Mouse (Mus musculus): ENCODE data around the gene Adamts9.

Gene Adamts9

GRCm38 (mm10) chr6:92860285-92860912 lies 82.9 kb downstream of the Adamts9 start:
- in situ Hi-C loops (cut with MboI), result no loop called here

- in situ Hi-C loops (cut with MboI), result no loop called here
Measured at GRCm38 (mm10) chr6:92858721-92859510, 84.4 kb downstream of the Adamts9 start.

GRCm38 (mm10) chr6:92857761-92858160 lies 85.5 kb downstream of the Adamts9 start:
- in situ Hi-C loops (cut with MboI), result no loop called here

GRCm38 (mm10) chr6:92854873-92855272 lies 88.4 kb downstream of the Adamts9 start:
- in situ Hi-C loops (cut with MboI), result no loop called here

GRCm38 (mm10) chr6:92850250-92850649 lies 93.0 kb downstream of the Adamts9 start:
- in situ Hi-C loops (cut with MboI), result no loop called here

GRCm38 (mm10) chr6:92849208-92849607 lies 94.1 kb downstream of the Adamts9 start:
- in situ Hi-C loops (cut with MboI), result no loop called here

GRCm38 (mm10) chr6:92846614-92847013 lies 96.7 kb downstream of the Adamts9 start:
- in situ Hi-C loops (cut with MboI), result no loop called here

- in situ Hi-C loops (cut with MboI), result no loop called here
Measured at GRCm38 (mm10) chr6:92845898-92846297, 97.4 kb downstream of the Adamts9 start.

- in situ Hi-C loops (cut with MboI), result no loop called here
Measured at GRCm38 (mm10) chr6:92843474-92843873, 99.8 kb downstream of the Adamts9 start.

GRCm38 (mm10) chr6:92842000-92842399 lies 101.3 kb downstream of the Adamts9 start:
- in situ Hi-C loops (cut with MboI), result no loop called here

- in situ Hi-C loops (cut with MboI), result no loop called here
Measured at GRCm38 (mm10) chr6:92831106-92831505, 112.2 kb downstream of the Adamts9 start.

- in situ Hi-C loops (cut with MboI), result no loop called here
Measured at GRCm38 (mm10) chr6:92829148-92829547, 114.1 kb downstream of the Adamts9 start.

GRCm38 (mm10) chr6:92827360-92827759 lies 115.9 kb downstream of the Adamts9 start:
- in situ Hi-C loops (cut with MboI), result no loop called here

GRCm38 (mm10) chr6:92826561-92826960 lies 116.7 kb downstream of the Adamts9 start:
- in situ Hi-C loops (cut with MboI), result no loop called here

GRCm38 (mm10) chr6:92823991-92824390 lies 119.3 kb downstream of the Adamts9 start:
- in situ Hi-C loops (cut with MboI), result no loop called here

- in situ Hi-C loops (cut with MboI), result no loop called here
Measured at GRCm38 (mm10) chr6:92822006-92822405, 121.3 kb downstream of the Adamts9 start.

- in situ Hi-C loops (cut with MboI), result no loop called here
Measured at GRCm38 (mm10) chr6:92821606-92822005, 121.7 kb downstream of the Adamts9 start.

- in situ Hi-C loops (cut with MboI), result no loop called here
Measured at GRCm38 (mm10) chr6:92817661-92818060, 125.6 kb downstream of the Adamts9 start.

- in situ Hi-C loops (cut with MboI), result no loop called here
Measured at GRCm38 (mm10) chr6:92816311-92816751, 127.0 kb downstream of the Adamts9 start, which contains the start of gene A730049H05Rik. Gene A730049H05Rik, plus strand, starts transcription at chr6:92816478.

GRCm38 (mm10) chr6:92812702-92813370 lies 130.5 kb downstream of the Adamts9 start:
- in situ Hi-C loops (cut with MboI), result no loop called here

- in situ Hi-C loops (cut with MboI), result no loop called here
Measured at GRCm38 (mm10) chr6:92811566-92811965, 131.7 kb downstream of the Adamts9 start.

- in situ Hi-C loops (cut with MboI), result no loop called here
Measured at GRCm38 (mm10) chr6:92810628-92811027, 132.7 kb downstream of the Adamts9 start.

GRCm38 (mm10) chr6:92809818-92810217 lies 133.5 kb downstream of the Adamts9 start:
- in situ Hi-C loops (cut with MboI), result no loop called here
